Mouse (Mus musculus) urinary bladder, postnatal 14 days (tissue): ENCODE measurements around the gene Pih1d1.
"Not testable (repeated sequence)": the region's sequence is repeated elsewhere in the genome, so short reads cannot be mapped to it uniquely, and the experiment has no call there.

Experiments
- DNase-seq: peaks from one replicate; pipeline ENCODE4 v3.0.0; 2021; ENCODE audit warnings: low spot score

The Pih1d1 gene

GRCm38 (mm10) chr7:45154096-45154992 is at the start of gene Pih1d1, which contains the start of gene Aldh16a1:
Gene Pih1d1 (plus strand): TSS chr7:45154303.
Gene Aldh16a1 (minus strand): TSS chr7:45154584.
- peak; percentile 98 for DNase-seq

GRCm38 (mm10) chr7:45104941-45105340 is 49.2 kb upstream of the Pih1d1 start:
- DNase-seq: no peak

- DNase-seq: no peak
Observed at GRCm38 (mm10) chr7:45105491-45105890, 48.6 kb upstream of the Pih1d1 start.

GRCm38 (mm10) chr7:45106441-45106840 is 47.7 kb upstream of the Pih1d1 start:
- DNase-seq: no peak

- DNase-seq: no peak
Observed at GRCm38 (mm10) chr7:45107052-45107645, 47.0 kb upstream of the Pih1d1 start.

- DNase-seq: not testable (repeated sequence)
Observed at GRCm38 (mm10) chr7:45110089-45110488, 44.0 kb upstream of the Pih1d1 start.

GRCm38 (mm10) chr7:45111940-45112339 is 42.2 kb upstream of the Pih1d1 start:
- DNase-seq: no peak

- no peak for DNase-seq
Observed at GRCm38 (mm10) chr7:45112529-45112928, 41.6 kb upstream of the Pih1d1 start.

GRCm38 (mm10) chr7:45113476-45113875 is 40.6 kb upstream of the Pih1d1 start:
- DNase-seq: no peak

GRCm38 (mm10) chr7:45117566-45117965 is 36.5 kb upstream of the Pih1d1 start:
- no peak for DNase-seq

GRCm38 (mm10) chr7:45118336-45118735 is 35.8 kb upstream of the Pih1d1 start:
- no peak for DNase-seq

- no peak for DNase-seq
Observed at GRCm38 (mm10) chr7:45119780-45120709, 34.1 kb upstream of the Pih1d1 start.

- DNase-seq: no peak
Observed at GRCm38 (mm10) chr7:45121404-45121803, 32.7 kb upstream of the Pih1d1 start.

GRCm38 (mm10) chr7:45121966-45122365 is 32.1 kb upstream of the Pih1d1 start:
- DNase-seq: no peak

- no peak for DNase-seq
Observed at GRCm38 (mm10) chr7:45122561-45123185, 31.4 kb upstream of the Pih1d1 start.

- DNase-seq: peak; percentile 41
Observed at GRCm38 (mm10) chr7:45123186-45123570, 30.9 kb upstream of the Pih1d1 start.

- DNase-seq: peak; percentile 99
Observed at GRCm38 (mm10) chr7:45124224-45125143, 29.6 kb upstream of the Pih1d1 start, which contains the start of gene Rps11. Gene Rps11 (minus strand): TSS chr7:45124439.

GRCm38 (mm10) chr7:45125144-45125600 is 28.9 kb upstream of the Pih1d1 start:
- DNase-seq: no peak

GRCm38 (mm10) chr7:45125649-45126048 is 28.5 kb upstream of the Pih1d1 start:
- DNase-seq: not testable (repeated sequence)

GRCm38 (mm10) chr7:45126147-45126843 is 27.8 kb upstream of the Pih1d1 start:
- DNase-seq: no peak
